Mouse (Mus musculus) hindbrain, postnatal 0 days (tissue): ENCODE data around the gene Rwdd2b. TPM values are rescaled to one million over a fixed set of nuclear protein-coding genes. Genes with fewer than 3 reads are reported as not detected.

Experiments
- ATAC-seq: fragments of 200-750 bp; cut with Nextera tagmentation; 2 replicates; pipeline ENCODE4 v1.8.0; 2017; ENCODE audit warnings: mild to moderate bottlenecking, moderate TSS enrichment, moderate library complexity
- DNase-seq: peaks from one replicate; pipeline ENCODE4 v3.0.0-alpha.2; 2015; ENCODE audit warnings: low spot score
- H3K27ac ChIP-seq: fragments of 300-500 bp; sonication (generic); 2 replicates; pipeline ENCODE4 v1.5.1; 2014; ENCODE audit warnings: mild to moderate bottlenecking
- H3K27me3 ChIP-seq: fragments of 300-500 bp; sonication (generic); 2 replicates; pipeline ENCODE4 v1.6.1; 2014; ENCODE audit warnings: low read length, mixed read lengths; ENCODE audit not compliant: insufficient read depth
- H3K36me3 ChIP-seq: fragments of 300-500 bp; sonication (generic); 2 replicates; pipeline ENCODE4 v1.6.1; 2014; ENCODE audit warnings: low read length, mixed read lengths; ENCODE audit not compliant: insufficient read depth
- H3K4me1 ChIP-seq: fragments of 300-500 bp; sonication (generic); 2 replicates; pipeline ENCODE4 v1.6.1; 2014; ENCODE audit warnings: antibody characterized with exemption, low read length, mixed read lengths; ENCODE audit not compliant: insufficient read depth
- H3K4me2 ChIP-seq: fragments of 300-500 bp; sonication (generic); 2 replicates; pipeline ENCODE4 v1.6.1; 2014; ENCODE audit warnings: low read depth, mild to moderate bottlenecking, low read length, moderate library complexity, mixed read lengths
- H3K4me3 ChIP-seq: fragments of 300-500 bp; sonication (generic); 2 replicates; pipeline ENCODE4 v1.5.1; 2014; ENCODE audit warnings: low read length
- H3K9ac ChIP-seq: fragments of 300-500 bp; sonication (generic); replicated peaks from 2 replicates; pipeline ENCODE4 v1.6.1; 2014; ENCODE audit warnings: mild to moderate bottlenecking, low read length, moderate library complexity, mixed read lengths
- H3K9me3 ChIP-seq: fragments of 300-500 bp; sonication (generic); 2 replicates; pipeline ENCODE4 v1.6.1; 2016; ENCODE audit warnings: low read length, mixed read lengths
- CTCF ChIP-seq: IDR thresholded peaks from 2 replicates; pipeline ENCODE4 v1.5.1; 2016; ENCODE audit warnings: antibody characterized with exemption, control low read depth, low read depth
- WGBS: fragments of 180-500 bp; shearing (Covaris S2); extraction: QIAGEN DNeasy Blood & Tissue Kit; methylation state at CpG from one replicate; pipeline ENCODE4 v1.1.7; 2014; 5-methylcytosine and 5-hydroxymethylcytosine counted together
- polyA plus RNA-seq: library from polyadenylated mRNA; unstranded; fragments of >200 nt; fragmentation: Nextera tagmentation; extraction: Ambion mirVana; gene quantifications from 2 replicates; pipeline ENCODE4 v1.2.1, GENCODE M21; 2015
- total RNA-seq: library from RNA; depleted of rRNA; stranded (reverse); fragments of >200 nt; gene quantifications from 2 replicates; pipeline ENCODE4 v1.2.3, GENCODE M21; 2014; rRNA removed

The Rwdd2b gene
- total RNA-seq (3.8 and 9.4 TPM in 2 replicates), polyA plus RNA-seq (15.9 and 16.8 TPM in 2 replicates)

DNA sequence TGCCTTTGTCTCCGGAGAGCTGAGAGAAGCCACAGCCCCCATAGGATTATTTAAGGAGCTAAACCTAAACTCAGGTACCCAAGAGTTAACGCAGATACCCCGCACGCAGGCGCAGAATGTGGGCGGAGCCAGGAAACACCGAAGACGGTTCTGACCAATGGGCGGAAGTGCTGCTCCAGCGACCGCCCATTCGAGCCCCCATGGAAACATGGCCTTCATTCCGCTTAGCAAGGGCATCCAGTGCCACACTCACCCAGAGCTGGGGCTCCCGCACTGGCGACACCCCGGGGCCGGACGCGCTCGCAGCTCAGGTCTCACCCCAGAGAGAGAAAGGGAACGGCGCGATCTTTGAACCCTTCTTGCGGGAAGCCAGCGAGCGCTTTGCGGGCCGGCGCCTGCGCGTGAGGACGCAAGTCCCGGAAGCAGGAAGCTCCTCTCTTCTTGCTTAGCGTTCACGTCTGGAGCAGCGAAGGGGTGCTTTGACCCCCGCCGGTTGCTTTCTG, at the start of gene Rwdd2b:
Gene Rwdd2b, minus strand, starts transcription at position 390 of the 503 bp plus-strand sequence.
- peak within 1 kb of the TSS; percentile 86 for H3K9ac ChIP-seq
- H3K4me3 ChIP-seq = peak within 1 kb of the TSS; percentile 85
- peak within 1 kb of the TSS; percentile 95 for H3K27ac ChIP-seq
- H3K4me2 ChIP-seq = peak within 1 kb of the TSS; percentile 75
- under 1% methylated on average over 38 of the region's 38 CpGs for WGBS
- DNase-seq = peak; percentile 96
- peaks cover 7% of the 10 kb centered on the region; the same call in 1 of the 2 replicates for H3K36me3 ChIP-seq
- H3K27me3 ChIP-seq = no peaks in the 10 kb centered on the region
- no peaks in the 10 kb centered on the region for H3K9me3 ChIP-seq
- peak; percentile 97 for ATAC-seq
- peaks cover 6% of the 10 kb centered on the region for H3K4me1 ChIP-seq
- TF ChIP-seq CTCF = no peak

- WGBS = 88% methylated on average over 2 of the region's 2 CpGs
- H3K27me3 ChIP-seq = no peaks in the 10 kb centered on the region
- ATAC-seq (no peak), DNase-seq (no peak)
- no peak overlapping the region for H3K4me2 ChIP-seq
- no peak overlapping the region for H3K4me3 ChIP-seq
- no peaks in the 10 kb centered on the region for H3K9me3 ChIP-seq
- H3K36me3 ChIP-seq = peaks cover 77% of the 10 kb centered on the region
- no peaks in the 10 kb centered on the region for H3K4me1 ChIP-seq
- H3K27ac ChIP-seq = no peak overlapping the region
- no peak overlapping the region for H3K9ac ChIP-seq
- TF ChIP-seq CTCF = no peak
Observed at GRCm38 (mm10) chr16:87488605-87489004, 48.2 kb upstream of the Rwdd2b start.

DNA sequence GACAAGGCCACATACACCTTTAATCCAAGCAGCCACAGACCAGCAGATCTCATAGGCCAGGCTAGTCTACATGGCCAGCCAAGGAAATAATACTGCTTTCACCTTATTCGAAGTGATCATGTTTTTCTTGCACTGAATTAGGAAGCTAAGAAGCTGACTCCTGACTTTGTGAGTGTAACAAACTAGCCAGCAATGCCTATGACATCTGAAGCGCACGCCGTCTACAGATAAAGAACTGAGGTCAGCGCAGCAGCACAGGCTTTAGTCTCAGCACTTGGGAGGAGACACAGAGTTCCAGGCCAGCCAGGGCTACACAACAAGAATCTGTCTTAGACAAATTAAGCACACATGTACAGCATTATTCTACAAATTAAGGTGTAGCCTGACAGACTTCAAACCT, 46.4 kb upstream of the Rwdd2b start:
- Histone ChIP-seq H3K9ac (no peak overlapping the region), H3K9me3 (no peaks in the 10 kb centered on the region), H3K4me1 (no peaks in the 10 kb centered on the region), H3K27ac (no peak overlapping the region), H3K4me3 (no peak overlapping the region), H3K36me3 (peaks cover 78% of the 10 kb centered on the region), H3K27me3 (no peaks in the 10 kb centered on the region), H3K4me2 (no peak overlapping the region)
- ATAC-seq (no peak), DNase-seq (no peak)
- WGBS = 94% methylated on average over 5 of the region's 5 CpGs
- no peak for TF ChIP-seq CTCF

DNA sequence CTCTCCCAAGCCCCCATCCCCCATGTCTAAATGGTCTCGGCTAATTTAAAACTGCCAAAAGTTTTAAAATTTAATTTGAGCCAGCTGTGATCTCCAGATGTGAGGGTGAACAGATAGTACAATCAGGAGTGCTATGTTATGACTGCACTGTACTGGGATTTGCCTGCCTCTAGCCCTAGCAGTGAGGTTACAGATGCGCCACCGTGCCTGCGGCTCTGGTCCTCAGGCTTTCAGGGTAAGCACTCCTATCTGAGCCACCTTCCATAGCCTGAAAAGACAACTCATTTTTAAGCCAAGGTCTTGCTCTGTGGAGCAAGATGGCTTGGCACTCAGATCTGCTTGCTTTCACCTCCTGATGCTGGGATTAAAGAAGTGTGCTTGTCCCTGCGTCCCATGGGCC, 44.0 kb upstream of the Rwdd2b start:
- ATAC-seq (no peak), DNase-seq (no peak)
- H3K27ac ChIP-seq = no peak overlapping the region
- H3K4me1 ChIP-seq = no peaks in the 10 kb centered on the region
- no peak overlapping the region for H3K4me2 ChIP-seq
- H3K9ac ChIP-seq = no peak overlapping the region
- TF ChIP-seq CTCF = no peak
- H3K36me3 ChIP-seq = peaks cover 62% of the 10 kb centered on the region
- H3K9me3 ChIP-seq = no peaks in the 10 kb centered on the region
- no peak overlapping the region for H3K4me3 ChIP-seq
- WGBS = 93% methylated on average over 5 of the region's 5 CpGs
- H3K27me3 ChIP-seq = no peaks in the 10 kb centered on the region

DNA sequence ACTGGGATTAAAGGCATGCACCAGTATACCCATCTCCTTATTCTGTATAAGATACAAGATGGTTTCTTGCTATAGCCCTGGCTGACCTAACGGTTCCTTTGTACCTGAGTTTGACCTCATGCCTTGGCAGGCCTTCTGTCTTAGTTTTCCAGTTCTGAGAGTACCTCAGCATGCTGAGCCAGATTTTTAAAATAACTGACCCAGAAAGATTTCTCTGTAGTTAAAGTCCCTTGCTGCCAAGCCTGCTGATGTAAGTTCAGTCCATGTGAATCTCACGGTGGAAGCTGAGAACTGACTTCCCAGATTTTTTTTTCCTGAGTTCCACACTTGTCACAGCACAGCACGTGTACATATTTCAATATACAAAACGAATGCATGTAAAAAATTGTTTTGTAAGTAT, 30.2 kb upstream of the Rwdd2b start:
- no peak for TF ChIP-seq CTCF
- H3K27me3 ChIP-seq = no peaks in the 10 kb centered on the region
- H3K4me1 ChIP-seq = no peaks in the 10 kb centered on the region
- DNase-seq (no peak), ATAC-seq (no peak)
- no peaks in the 10 kb centered on the region for H3K9me3 ChIP-seq
- H3K27ac ChIP-seq = no peak overlapping the region
- 86% methylated on average over 4 of the region's 4 CpGs for WGBS
- peaks cover 60% of the 10 kb centered on the region for H3K36me3 ChIP-seq
- no peak overlapping the region for H3K4me3 ChIP-seq
- no peak overlapping the region for H3K9ac ChIP-seq
- no peak overlapping the region for H3K4me2 ChIP-seq

- Histone ChIP-seq H3K4me1 (peaks cover 7% of the 10 kb centered on the region), H3K9ac (no peak overlapping the region)
Observed at GRCm38 (mm10) chr16:87458752-87459151, 18.4 kb upstream of the Rwdd2b start.

DNA sequence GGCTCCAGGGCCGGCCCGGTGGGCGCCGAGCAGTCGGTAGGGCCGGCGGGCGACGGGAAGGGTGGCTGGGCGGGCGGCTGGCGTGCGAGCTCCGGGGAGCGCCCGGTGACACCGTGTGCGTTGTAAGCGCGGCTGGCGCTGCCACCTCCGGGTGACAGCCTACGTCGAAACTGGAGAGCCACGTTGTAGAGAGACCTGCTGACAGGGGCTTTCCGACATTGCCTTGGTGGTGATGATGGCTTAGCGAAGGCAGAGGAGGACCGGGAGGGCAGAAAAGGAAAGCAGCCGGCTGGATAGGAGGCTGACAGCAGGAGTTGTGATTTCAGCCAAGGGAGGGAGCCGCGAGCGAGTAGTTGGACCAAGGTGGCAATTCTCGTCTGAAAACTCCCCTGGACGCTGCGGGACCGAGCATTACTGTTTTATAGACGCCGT, 14.8 kb upstream of the Rwdd2b start:
- Histone ChIP-seq H3K9me3 (no peaks in the 10 kb centered on the region), H3K9ac (peak overlapping the region; percentile 82), H3K27ac (peak overlapping the region; percentile 91), H3K4me3 (peak overlapping the region; percentile 97), H3K36me3 (no peaks in the 10 kb centered on the region; the same call in 1 of the 2 replicates), H3K4me2 (peak overlapping the region; percentile 94), H3K27me3 (no peaks in the 10 kb centered on the region), H3K4me1 (peaks cover 7% of the 10 kb centered on the region)
- WGBS = under 1% methylated on average over 35 of the region's 38 CpGs
- TF ChIP-seq CTCF = no peak
- peak; percentile 77; the same call in 1 of the 2 replicates for ATAC-seq
- DNase-seq = peak; percentile 28

More at GRCm38 (mm10) chr16:87458752-87459151, 18.4 kb upstream of the Rwdd2b start:
- no peak overlapping the region for H3K27ac ChIP-seq
- no peak for DNase-seq
- H3K27me3 ChIP-seq = no peaks in the 10 kb centered on the region
- peaks cover 18% of the 10 kb centered on the region; the same call in 1 of the 2 replicates for H3K36me3 ChIP-seq
- 98% methylated on average over 3 of the region's 3 CpGs for WGBS
- no peak overlapping the region for H3K4me3 ChIP-seq
- H3K9me3 ChIP-seq = no peaks in the 10 kb centered on the region
- no peak for TF ChIP-seq CTCF
- no peak overlapping the region for H3K4me2 ChIP-seq
- no peak for ATAC-seq
